Mouse (Mus musculus) CH12.LX (cell line): Measurements from ENCODE around the gene Gm45716. TPM values are rescaled to one million over a fixed set of nuclear protein-coding genes. Genes with fewer than 3 reads are reported as not detected.

ENCODE experiments used
- DNase-seq: peaks from one replicate; pipeline ENCODE4 v3.0.0-alpha.2; 2013; ENCODE audit errors: extremely low read depth
- H3K27ac ChIP-seq: 2 replicates; pipeline ENCODE4 v1.5.1; 2012; ENCODE audit warnings: low read depth, mild to moderate bottlenecking, control low read depth, moderate library complexity; ENCODE audit not compliant: insufficient read depth
- H3K27me3 ChIP-seq: replicated peaks from 2 replicates; pipeline ENCODE3; 2012; ENCODE audit warnings: inconsistent platforms
- H3K36me3 ChIP-seq, 2 experiments: replicated peaks in 1 of 2; 2 replicates each; pipeline versions ENCODE3 to v1.6.1; 2012; ENCODE audit warnings: inconsistent platforms in 1 of 2, low read length in 1 of 2, mild to moderate bottlenecking in 1 of 2, mixed read lengths in 1 of 2, moderate library complexity in 1 of 2; ENCODE audit not compliant: control insufficient read depth in 1 of 2, insufficient read depth in 1 of 2
- H3K4me1 ChIP-seq, 2 experiments: 2 replicates each; pipeline ENCODE4 v1.6.1; 2012; ENCODE audit warnings: inconsistent platforms in 1 of 2, moderate library complexity in 1 of 2; ENCODE audit not compliant: insufficient read depth in 2 of 2, control insufficient read depth in 1 of 2
- H3K4me2 ChIP-seq: 2 replicates; pipeline ENCODE4 v1.6.1; 2012; ENCODE audit warnings: low read depth, mild to moderate bottlenecking, control low read depth; ENCODE audit not compliant: poor library complexity, insufficient read depth, severe bottlenecking
- H3K4me3 ChIP-seq, 3 experiments: fragments of 150-350 bp in 1 of 3; sonication (generic) in 1 of 3; replicated peaks in 1 of 3; 2 replicates each; pipeline versions ENCODE3 to v1.5.1; 2011 to 2012; ENCODE audit warnings: low read depth in 2 of 3, low read length in 2 of 3, mild to moderate bottlenecking in 2 of 3, moderate library complexity in 2 of 3, control low read depth in 1 of 3, improper control_type of control experiment in 1 of 3, inconsistent platforms in 1 of 3, mixed read lengths in 1 of 3; ENCODE audit not compliant: poor library complexity in 1 of 3
- H3K79me2 ChIP-seq: replicated peaks from 2 replicates; pipeline ENCODE4 v1.6.1; 2012; ENCODE audit warnings: mild to moderate bottlenecking, moderate library complexity; ENCODE audit not compliant: control insufficient read depth, poor library complexity, insufficient read depth, severe bottlenecking; ENCODE audit errors: extremely low read depth
- H3K9ac ChIP-seq: 2 replicates; pipeline ENCODE4 v1.6.1; 2012; ENCODE audit warnings: low read depth, mild to moderate bottlenecking, control low read depth, moderate library complexity; ENCODE audit not compliant: insufficient read depth
- H3K9me3 ChIP-seq: replicated peaks from 2 replicates; pipeline ENCODE3; 2012; ENCODE audit warnings: low read length, inconsistent platforms, mixed read lengths
- CTCF ChIP-seq, 2 experiments: IDR thresholded peaks in 1 of 2; conservative IDR thresholded peaks in 1 of 2; 2 replicates each; pipeline ENCODE4 v1.5.1; 2011 to 2012; ENCODE audit warnings: low read depth in 2 of 2, low read length in 2 of 2, improper control_type of control experiment in 1 of 2, inconsistent platforms in 1 of 2, mild to moderate bottlenecking in 1 of 2, moderate library complexity in 1 of 2
- E2F4 ChIP-seq: IDR thresholded peaks from 2 replicates; pipeline ENCODE4 v1.6.1; 2011; ENCODE audit warnings: low read depth, low read length, improper control_type of control experiment; ENCODE audit not compliant: insufficient replicate concordance
- ELF1 ChIP-seq: IDR thresholded peaks from 2 replicates; pipeline ENCODE4 v1.6.1; 2014; ENCODE audit warnings: low read depth, mild to moderate bottlenecking, inconsistent platforms, low read length, improper control_type of control experiment
- HCFC1 ChIP-seq: IDR thresholded peaks from 2 replicates; pipeline ENCODE4 v1.6.1; 2012; ENCODE audit warnings: low read depth, mild to moderate bottlenecking, inconsistent platforms, low read length, improper control_type of control experiment
- IRF4 ChIP-seq: IDR thresholded peaks from 2 replicates; pipeline ENCODE4 v1.6.1; 2014; ENCODE audit warnings: low read depth, mild to moderate bottlenecking, inconsistent platforms, low read length, improper control_type of control experiment
- JUN ChIP-seq: IDR thresholded peaks from 2 replicates; pipeline ENCODE4 v1.6.1; 2011; ENCODE audit warnings: low read depth, mild to moderate bottlenecking, low read length, improper control_type of control experiment, moderate library complexity; ENCODE audit not compliant: insufficient read depth
- JUND ChIP-seq: conservative IDR thresholded peaks from 2 replicates; pipeline ENCODE4 v1.6.1; 2011; ENCODE audit warnings: low read depth, low read length, improper control_type of control experiment
- KAT2A ChIP-seq: IDR thresholded peaks from 2 replicates; pipeline ENCODE4 v1.6.1; 2012; ENCODE audit warnings: low read length, improper control_type of control experiment, inconsistent platforms; ENCODE audit not compliant: insufficient replicate concordance
- MAZ ChIP-seq: IDR thresholded peaks from 2 replicates; pipeline ENCODE4 v1.6.1; 2012; ENCODE audit warnings: low read depth, mild to moderate bottlenecking, inconsistent platforms, low read length, improper control_type of control experiment, moderate library complexity
- MXI1 ChIP-seq: IDR thresholded peaks from 2 replicates; pipeline ENCODE4 v1.6.1; 2011; ENCODE audit warnings: mild to moderate bottlenecking, low read depth, low read length, improper control_type of control experiment
- NELFE ChIP-seq: IDR thresholded peaks from 2 replicates; pipeline ENCODE4 v1.6.1; 2011; ENCODE audit warnings: low read depth, low read length, improper control_type of control experiment
- PAX5 ChIP-seq: IDR thresholded peaks from 2 replicates; pipeline ENCODE4 v1.6.1; 2012; ENCODE audit warnings: low read length, inconsistent platforms, mixed read lengths
- POLR2A ChIP-seq: IDR thresholded peaks from 2 replicates; pipeline ENCODE4 v1.6.1; 2011; ENCODE audit warnings: low read depth, mild to moderate bottlenecking, improper control_type of control experiment, low read length
- RCOR1 ChIP-seq: conservative IDR thresholded peaks from 2 replicates; pipeline ENCODE4 v1.6.1; 2012; ENCODE audit warnings: low read depth, mild to moderate bottlenecking, inconsistent platforms, low read length, improper control_type of control experiment
- SIN3A ChIP-seq: IDR thresholded peaks from 2 replicates; pipeline ENCODE4 v1.6.1; 2012; ENCODE audit warnings: low read length, improper control_type of control experiment, inconsistent platforms
- SMC3 ChIP-seq: IDR thresholded peaks from 2 replicates; pipeline ENCODE4 v1.6.1; 2011; ENCODE audit warnings: low read depth, low read length, improper control_type of control experiment
- TCF12 ChIP-seq: IDR thresholded peaks from 2 replicates; pipeline ENCODE4 v1.6.1; 2014; ENCODE audit warnings: low read depth, mild to moderate bottlenecking, inconsistent platforms, low read length, improper control_type of control experiment
- USF1 ChIP-seq: IDR thresholded peaks from 2 replicates; pipeline ENCODE4 v1.6.1; 2014; ENCODE audit warnings: low read depth, mild to moderate bottlenecking, inconsistent platforms, low read length, improper control_type of control experiment
- USF2 ChIP-seq: conservative IDR thresholded peaks from 2 replicates; pipeline ENCODE4 v1.6.1; 2011; ENCODE audit warnings: low read depth, low read length, improper control_type of control experiment
- ZC3H11A ChIP-seq: IDR thresholded peaks from 2 replicates; pipeline ENCODE4 v1.6.1; 2012; ENCODE audit warnings: low read depth, mild to moderate bottlenecking, inconsistent platforms, low read length, improper control_type of control experiment
- dilution Hi-C: fragments of 300-500 bp; cut with MboI; formaldehyde crosslinking; loops from 2 replicates; pipeline ENCODE4 v1.14.3; 2020; ENCODE audit warnings: low sequenced_read_pairs; ENCODE audit not compliant: extremely low pct_unique_long_range_greater_than_20kb, extremely low pct_ligation_motif_present
- in situ Hi-C: fragments of 300-500 bp; cut with MboI; formaldehyde crosslinking; loops from 3 replicates; pipeline ENCODE4 v1.14.3; 2019; ENCODE audit warnings: low sequenced_read_pairs, low pct_ligation_motif_present, low pct_unique_long_range_greater_than_20kb, mixed read lengths
- polyA plus RNA-seq: library from polyadenylated mRNA; unstranded; fragments of >175 nt; gene quantifications from 2 replicates; pipeline ENCODE4 v1.2.1, GENCODE M21; 2012; ENCODE audit warnings: low read depth; ENCODE audit not compliant: insufficient read length
- total RNA-seq, 2 experiments: library from RNA; depleted of rRNA; stranded (reverse); fragments of 300-350 nt in 1 of 2; fragments of >200 nt in 1 of 2; gene quantifications; 2 replicates each; pipeline ENCODE4 v1.2.3; 2012 to 2014

Gm45716 gene
- total and polyA plus RNA-seq, 3 experiments, result 3.0 to 15.9 (median 9.9) TPM

GRCm38 (mm10) chr11:90251923-90252322, 64.4 kb downstream of the Gm45716 start:
- no peak overlapping the region for H3K4me2 ChIP-seq
- dilution Hi-C loops (no loop called here), in situ Hi-C loops (no loop called here)
- no peaks in the 10 kb centered on the region for H3K9me3 ChIP-seq
- peaks cover 12 to 46% of the 10 kb centered on the region in 2 experiments for H3K4me1 ChIP-seq
- no peak for TF ChIP-seq SIN3A
- no peak for TF ChIP-seq PAX5
- TF ChIP-seq ZC3H11A, result no peak
- no peak for TF ChIP-seq IRF4
- TF ChIP-seq NELFE, result no peak
- TF ChIP-seq JUN, result no peak
- no peak for TF ChIP-seq TCF12
- TF ChIP-seq USF2, result no peak
- no peak for TF ChIP-seq JUND
- no peak for TF ChIP-seq HCFC1
- TF ChIP-seq SMC3, result no peak
- no peak for TF ChIP-seq CTCF (conservative IDR thresholded peaks at IDR 0.05 in 1 of 2, IDR thresholded peaks at IDR 0.05 in 1 of 2; ENCODE audit: low read depth in 2 of 2, low read length in 2 of 2)
- TF ChIP-seq USF1, result no peak
- TF ChIP-seq ELF1, result no peak
- no peak for TF ChIP-seq KAT2A
- TF ChIP-seq MXI1, result no peak
- no peak for TF ChIP-seq POLR2A
- TF ChIP-seq MAZ, result no peak
- TF ChIP-seq RCOR1, result no peak
- H3K27me3 ChIP-seq, result no peaks in the 10 kb centered on the region
- DNase-seq, result no peak
- H3K9ac ChIP-seq, result no peak overlapping the region
- no peak overlapping the region for H3K4me3 ChIP-seq
- no peaks in the 10 kb centered on the region; the same call in 1 of the 2 replicates for H3K79me2 ChIP-seq
- peaks cover 0 to 42% of the 10 kb centered on the region in 2 experiments for H3K36me3 ChIP-seq
- H3K27ac ChIP-seq, result no peak overlapping the region

- TF ChIP-seq E2F4 (no peak), IRF4 (no peak)
- peaks cover under 1 to 46% of the 10 kb centered on the region in 2 experiments for H3K36me3 ChIP-seq
- DNase-seq, result no peak
- H3K4me3 ChIP-seq, result no peak overlapping the region
- no peak overlapping the region for H3K27ac ChIP-seq
- H3K79me2 ChIP-seq, result no peaks in the 10 kb centered on the region; the same call in 1 of the 2 replicates
- dilution Hi-C loops, result no loop called here
- peaks cover 9 to 45% of the 10 kb centered on the region in 2 experiments for H3K4me1 ChIP-seq
- no peak overlapping the region for H3K9ac ChIP-seq
- H3K4me2 ChIP-seq, result no peak overlapping the region
- H3K9me3 ChIP-seq, result no peaks in the 10 kb centered on the region
- no peaks in the 10 kb centered on the region for H3K27me3 ChIP-seq
- in situ Hi-C loops, result no loop called here
These were observed 64.9 kb downstream of the Gm45716 start for GRCm38 (mm10) chr11:90252366-90252765.
